Mouse (Mus musculus): ENCODE measurements at regions not wholly inside any gene's neighbourhood (a gene's known extent, or its start where the extent isn't known, plus 50 kb on each side); places are given as distances from the start of the nearest gene placed in this dataset.

GRCm38 (mm10) chr8:6583337-6584096 lies 1478.4 kb upstream of the Slc10a2 start:
- no peak for DNase-seq (ENCODE audit: low spot score)

GRCm38 (mm10) chr8:6582732-6583131 lies 1477.6 kb upstream of the Slc10a2 start:
- no peak for DNase-seq (ENCODE audit: low spot score)

GRCm38 (mm10) chr8:6577868-6578634 lies 1472.9 kb upstream of the Slc10a2 start:
- no peak for DNase-seq (ENCODE audit: low spot score)

- no peak for DNase-seq (ENCODE audit: low spot score)
Measured at GRCm38 (mm10) chr8:6575241-6575640, 1470.1 kb upstream of the Slc10a2 start.

- no peak for DNase-seq (ENCODE audit: low spot score)
Measured at GRCm38 (mm10) chr8:6573492-6573891, 1468.3 kb upstream of the Slc10a2 start.

GRCm38 (mm10) chr8:6572066-6572665 lies 1467.0 kb upstream of the Slc10a2 start:
- DNase-seq (ENCODE audit: low spot score): peak; percentile 68

GRCm38 (mm10) chr8:6550965-6551364 lies 1445.8 kb upstream of the Slc10a2 start:
- no peak for DNase-seq (ENCODE audit: low spot score)

- no peak for DNase-seq (ENCODE audit: low spot score)
Measured at GRCm38 (mm10) chr8:6527171-6527570, 1422.0 kb upstream of the Slc10a2 start.

- no peak for DNase-seq (ENCODE audit: low spot score)
Measured at GRCm38 (mm10) chr8:6515882-6516682, 1410.9 kb upstream of the Slc10a2 start.

- no peak for DNase-seq (ENCODE audit: low spot score)
Measured at GRCm38 (mm10) chr8:6492453-6492852, 1387.3 kb upstream of the Slc10a2 start.

GRCm38 (mm10) chr8:6481966-6482365 lies 1376.8 kb upstream of the Slc10a2 start:
- no peak for DNase-seq (ENCODE audit: low spot score)

GRCm38 (mm10) chr8:6471089-6471488 lies 1365.9 kb upstream of the Slc10a2 start:
- DNase-seq (ENCODE audit: low spot score): no peak

GRCm38 (mm10) chr8:6456553-6457180 lies 1351.5 kb upstream of the Slc10a2 start:
- DNase-seq (ENCODE audit: low spot score): no peak

- DNase-seq (ENCODE audit: low spot score): no peak
Measured at GRCm38 (mm10) chr8:6448301-6448700, 1343.2 kb upstream of the Slc10a2 start.

GRCm38 (mm10) chr8:6439069-6439468 lies 1333.9 kb upstream of the Slc10a2 start:
- DNase-seq (ENCODE audit: low spot score): no peak
